Mouse (Mus musculus): ENCODE data around the gene Ap1s2.

GRCm38 (mm10) chrX:163875932-163876331 is 32.9 kb upstream of the Ap1s2 start:
- TF ChIP-seq CTCF (IDR thresholded peaks at IDR 0.05; ENCODE audit: borderline replicate concordance, control insufficient read depth, extremely low read depth, insufficient read depth, low read length, poor library complexity) (no peak), POLR2A (IDR thresholded peaks at IDR 0.05; ENCODE audit: control insufficient read depth, extremely low read depth, insufficient read depth, low read length, poor library complexity) (no peak)
